Mouse (Mus musculus) hindbrain, embryonic 14.5 days (tissue): Measurements from ENCODE around the gene Pcgf2. TPM values are rescaled to one million over a fixed set of nuclear protein-coding genes. Genes with fewer than 3 reads are reported as not detected.

Experiments
- ATAC-seq: fragments of 200-750 bp; cut with Nextera tagmentation; 2 replicates; pipeline ENCODE4 v1.8.0; 2017; ENCODE audit warnings: moderate number of reproducible peaks, mild to moderate bottlenecking, moderate TSS enrichment, moderate library complexity; ENCODE audit not compliant: low FRiP score
- DNase-seq: peaks from one replicate; pipeline ENCODE4 v3.0.0-alpha.2; 2015; ENCODE audit warnings: low spot score
- H3K27ac ChIP-seq: fragments of 300-500 bp; sonication (generic); 2 replicates; pipeline ENCODE4 v1.5.1; 2014; ENCODE audit warnings: mild to moderate bottlenecking, moderate library complexity
- H3K27me3 ChIP-seq: fragments of 300-500 bp; sonication (generic); 2 replicates; pipeline ENCODE4 v1.6.1; 2014; ENCODE audit warnings: mild to moderate bottlenecking, low read length, mixed read lengths; ENCODE audit not compliant: control insufficient read depth, insufficient read depth
- H3K36me3 ChIP-seq: fragments of 300-500 bp; sonication (generic); replicated peaks from 2 replicates; pipeline ENCODE4 v1.6.1; 2014; ENCODE audit not compliant: control insufficient read depth, insufficient read depth
- H3K4me1 ChIP-seq: fragments of 300-500 bp; sonication (generic); replicated peaks from 2 replicates; pipeline ENCODE4 v1.6.1; 2014; ENCODE audit warnings: antibody characterized with exemption, low read length, mixed read lengths; ENCODE audit not compliant: control insufficient read depth, insufficient read depth
- H3K4me2 ChIP-seq: fragments of 300-500 bp; sonication (generic); replicated peaks from 2 replicates; pipeline ENCODE4 v1.6.1; 2014; ENCODE audit warnings: mild to moderate bottlenecking, moderate library complexity
- H3K4me3 ChIP-seq: fragments of 300-500 bp; sonication (generic); replicated peaks from 2 replicates; pipeline ENCODE4 v1.5.1; 2014; ENCODE audit warnings: mild to moderate bottlenecking, low read length
- H3K9ac ChIP-seq: fragments of 300-500 bp; sonication (generic); 2 replicates; pipeline ENCODE4 v1.6.1; 2014
- H3K9me3 ChIP-seq: fragments of 300-500 bp; sonication (generic); 2 replicates; pipeline ENCODE4 v1.6.1; 2016; ENCODE audit warnings: low read length; ENCODE audit not compliant: control insufficient read depth
- WGBS: fragments of 180-500 bp; shearing (Covaris S2); extraction: QIAGEN DNeasy Blood & Tissue Kit; methylation state at CpG from one replicate; pipeline ENCODE4 v1.1.7; 2014; 5-methylcytosine and 5-hydroxymethylcytosine counted together
- polyA plus RNA-seq: library from polyadenylated mRNA; unstranded; fragments of >200 nt; fragmentation: Nextera tagmentation; extraction: Ambion mirVana; gene quantifications from 2 replicates; pipeline ENCODE4 v1.2.1, GENCODE M21; 2014

Gene Pcgf2
- polyA plus RNA-seq, 1 experiment from 2014 or later: 23.4 TPM

GRCm38 (mm10) chr11:97665431-97665830 is 34.9 kb downstream of the Pcgf2 start:
- Histone ChIP-seq H3K4me1 (peaks cover 35% of the 10 kb centered on the region), H3K27me3 (peaks cover 19% of the 10 kb centered on the region), H3K9ac (no peak overlapping the region), H3K27ac (no peak overlapping the region), H3K36me3 (peaks cover 34% of the 10 kb centered on the region), H3K4me2 (peak overlapping the region; percentile 72), H3K9me3 (no peaks in the 10 kb centered on the region), H3K4me3 (no peak overlapping the region)
- no peak for ATAC-seq
- no peak for DNase-seq
- 85% methylated on average over 13 of the region's 13 CpGs for WGBS

- Histone ChIP-seq H3K4me1 (peaks cover 32% of the 10 kb centered on the region), H3K4me3 (peak overlapping the region; percentile 91), H3K27me3 (peaks cover 19% of the 10 kb centered on the region), H3K9ac (peak overlapping the region; percentile 87; the same call in 1 of the 2 replicates), H3K9me3 (no peaks in the 10 kb centered on the region), H3K4me2 (peak overlapping the region; percentile 72), H3K27ac (no peak overlapping the region), H3K36me3 (peaks cover 28% of the 10 kb centered on the region)
- DNase-seq (no peak), ATAC-seq (no peak)
- 32% methylated on average over 6 of the region's 6 CpGs for WGBS
These were observed 35.5 kb downstream of the Pcgf2 start for GRCm38 (mm10) chr11:97664771-97665240.

- H3K4me3 ChIP-seq: peak overlapping the region; percentile 91
- WGBS: 0% methylated on average over 6 of the region's 8 CpGs
- H3K4me1 ChIP-seq: peaks cover 27% of the 10 kb centered on the region
- peaks cover 23% of the 10 kb centered on the region for H3K36me3 ChIP-seq
- H3K27me3 ChIP-seq: peaks cover 19% of the 10 kb centered on the region
- peak overlapping the region; percentile 87 for H3K9ac ChIP-seq
- H3K4me2 ChIP-seq: peak overlapping the region; percentile 72
- DNase-seq (no peak), ATAC-seq (no peak)
- no peaks in the 10 kb centered on the region for H3K9me3 ChIP-seq
- H3K27ac ChIP-seq: no peak overlapping the region
These were observed 36.0 kb downstream of the Pcgf2 start for GRCm38 (mm10) chr11:97664339-97664665.

- H3K4me1 ChIP-seq: peaks cover 27% of the 10 kb centered on the region
- H3K27me3 ChIP-seq: peaks cover 19% of the 10 kb centered on the region
- peak overlapping the region; percentile 72 for H3K4me2 ChIP-seq
- 1% methylated on average over 28 of the region's 57 CpGs for WGBS
- H3K9me3 ChIP-seq: no peaks in the 10 kb centered on the region
- peaks cover 17% of the 10 kb centered on the region for H3K36me3 ChIP-seq
- peak overlapping the region; percentile 82 for H3K27ac ChIP-seq
- ATAC-seq: no peak
- peak overlapping the region; percentile 87 for H3K9ac ChIP-seq
- H3K4me3 ChIP-seq: peak overlapping the region; percentile 91
- DNase-seq: no peak
These were observed 36.6 kb downstream of the Pcgf2 start for GRCm38 (mm10) chr11:97663528-97664338.

- WGBS: 0% methylated on average over 15 of the region's 76 CpGs
- peak; percentile 87 for DNase-seq
- H3K4me1 ChIP-seq: peaks cover 27% of the 10 kb centered on the region
These were observed 37.3 kb downstream of the Pcgf2 start, which contains the start of gene Mllt6 for GRCm38 (mm10) chr11:97662893-97663527. Mllt6 (plus strand) TSS chr11:97663414.

GRCm38 (mm10) chr11:97662207-97662892 is 37.9 kb downstream of the Pcgf2 start:
- peak overlapping the region; percentile 72 for H3K4me2 ChIP-seq
- no peak for DNase-seq
- no peaks in the 10 kb centered on the region for H3K9me3 ChIP-seq
- H3K9ac ChIP-seq: peak overlapping the region; percentile 87
- peaks cover 19% of the 10 kb centered on the region for H3K27me3 ChIP-seq
- H3K27ac ChIP-seq: no peak overlapping the region
- WGBS: 1% methylated on average over 21 of the region's 21 CpGs
- peak overlapping the region; percentile 91 for H3K4me3 ChIP-seq
- peaks cover 27% of the 10 kb centered on the region for H3K4me1 ChIP-seq
- H3K36me3 ChIP-seq: peaks cover 8% of the 10 kb centered on the region
- ATAC-seq: no peak

More at GRCm38 (mm10) chr11:97662893-97663527, 37.3 kb downstream of the Pcgf2 start, which contains the start of gene Mllt6:
- Histone ChIP-seq H3K4me2 (peak within 1 kb of the TSS; percentile 72), H3K4me3 (peak within 1 kb of the TSS; percentile 91), H3K27me3 (peaks cover 19% of the 10 kb centered on the region), H3K9me3 (no peaks in the 10 kb centered on the region), H3K36me3 (peaks cover 10% of the 10 kb centered on the region), H3K9ac (peak within 1 kb of the TSS; percentile 87), H3K27ac (peak within 1 kb of the TSS; percentile 82)
- ATAC-seq: peak; percentile 61

- peaks cover 27% of the 10 kb centered on the region for H3K4me1 ChIP-seq
- H3K4me3 ChIP-seq: peak overlapping the region; percentile 91
- ATAC-seq: no peak
- under 1% methylated on average over 20 of the region's 20 CpGs for WGBS
- H3K9ac ChIP-seq: no peak overlapping the region
- H3K36me3 ChIP-seq: peaks cover 2% of the 10 kb centered on the region
- H3K9me3 ChIP-seq: no peaks in the 10 kb centered on the region
- H3K27ac ChIP-seq: no peak overlapping the region
- peak overlapping the region; percentile 72 for H3K4me2 ChIP-seq
- DNase-seq: no peak
- H3K27me3 ChIP-seq: peaks cover 19% of the 10 kb centered on the region
These were observed 38.6 kb downstream of the Pcgf2 start for GRCm38 (mm10) chr11:97661648-97662133.

GRCm38 (mm10) chr11:97660734-97661647 is 39.3 kb downstream of the Pcgf2 start:
- Histone ChIP-seq H3K36me3 (no peaks in the 10 kb centered on the region; the same call in 1 of the 2 replicates), H3K27ac (0 out of 2 replicates have a peak overlapping the region, but pooled peaks have one; percentile 74), H3K4me1 (peaks cover 27% of the 10 kb centered on the region), H3K4me2 (peak overlapping the region; percentile 75), H3K27me3 (peaks cover 19% of the 10 kb centered on the region), H3K9me3 (no peaks in the 10 kb centered on the region), H3K4me3 (peak overlapping the region; percentile 91), H3K9ac (peak overlapping the region; percentile 79)
- ATAC-seq (no peak), DNase-seq (no peak)
- WGBS: 2% methylated on average over 27 of the region's 27 CpGs
